Mouse (Mus musculus) heart, postnatal 14 days (tissue): ENCODE data around the gene Map3k1. TPM values are rescaled to one million over a fixed set of nuclear protein-coding genes. Genes with fewer than 3 reads are reported as not detected.

Experiments
- DNase-seq, 2 experiments: peaks; one replicate each; pipeline ENCODE4 v3.0.0; 2021 to 2022
- intact Hi-C: fragments of 180-260 bp; cut with DNase I; formaldehyde crosslinking; loops from one replicate; pipeline ENCODE4 v1.15.1; 2025
- total RNA-seq, 2 experiments: library from RNA; stranded (reverse); gene quantifications; 2 replicates each; pipeline ENCODE4 v1.2.3; 2021

The Map3k1 gene
- total RNA-seq, 2 experiments from 2014 or later: 27.8 to 30.0 TPM

DNA sequence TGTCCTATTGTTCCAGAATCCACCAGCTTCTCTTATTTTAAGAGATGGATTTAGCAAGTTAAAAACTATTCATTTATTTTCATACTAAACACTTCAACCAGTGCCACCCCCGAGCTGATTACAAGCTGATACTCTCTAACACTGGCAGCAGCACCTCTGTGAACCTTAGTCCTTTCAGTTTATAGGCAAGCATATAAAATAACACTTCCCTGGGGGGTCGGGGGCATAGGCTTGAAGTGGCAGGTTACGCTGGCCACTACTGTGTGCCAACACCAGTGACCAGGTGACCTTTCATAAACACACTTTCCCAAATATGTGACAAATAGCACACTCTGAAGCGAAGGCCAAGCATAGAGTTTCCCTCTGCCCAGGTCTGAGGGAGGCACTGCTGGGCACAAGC lies 6.7 kb upstream of the Map3k1 start:
- no peak for DNase-seq
- intact Hi-C loops: no loop called here

DNA sequence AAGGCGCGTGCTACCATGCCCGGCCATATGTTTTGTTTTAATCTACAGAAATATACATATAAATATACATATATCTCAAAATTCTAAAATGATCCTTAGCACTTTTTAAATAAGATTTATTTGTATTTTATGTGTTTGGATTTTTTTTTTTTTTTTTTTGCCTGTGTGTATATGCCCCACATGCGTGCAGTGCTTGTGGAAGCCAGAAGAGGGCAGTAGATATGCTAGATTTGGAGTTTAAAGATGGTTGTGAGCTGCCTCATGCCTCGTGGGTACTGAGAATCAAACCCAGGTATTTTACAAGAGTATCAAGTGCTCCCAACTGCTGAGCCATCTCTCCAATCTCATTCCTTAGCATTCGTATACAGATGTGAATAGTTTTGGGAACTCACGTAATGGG lies 6.2 kb upstream of the Map3k1 start:
- DNase-seq: no peak
- intact Hi-C loops: no loop called here

DNA sequence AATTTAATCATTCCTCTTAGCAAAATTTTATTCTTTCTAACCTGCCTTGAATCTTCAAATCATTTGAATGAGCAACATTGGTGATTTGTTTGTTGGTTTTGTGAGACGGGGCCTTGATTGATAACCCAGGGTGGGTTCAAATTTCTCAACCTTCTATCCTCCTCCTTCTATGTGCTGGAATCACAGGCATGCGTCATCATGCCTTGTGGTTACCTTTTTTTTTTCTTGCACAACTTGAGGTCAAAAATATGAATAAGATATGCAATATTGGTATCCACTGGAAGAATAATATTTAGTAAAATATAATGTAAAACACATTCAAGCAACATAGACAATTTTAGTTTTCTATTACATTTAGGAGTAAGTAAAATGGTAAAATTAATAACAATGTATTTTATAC lies 3.9 kb upstream of the Map3k1 start:
- DNase-seq: no peak
- intact Hi-C loops: no loop called here

DNA sequence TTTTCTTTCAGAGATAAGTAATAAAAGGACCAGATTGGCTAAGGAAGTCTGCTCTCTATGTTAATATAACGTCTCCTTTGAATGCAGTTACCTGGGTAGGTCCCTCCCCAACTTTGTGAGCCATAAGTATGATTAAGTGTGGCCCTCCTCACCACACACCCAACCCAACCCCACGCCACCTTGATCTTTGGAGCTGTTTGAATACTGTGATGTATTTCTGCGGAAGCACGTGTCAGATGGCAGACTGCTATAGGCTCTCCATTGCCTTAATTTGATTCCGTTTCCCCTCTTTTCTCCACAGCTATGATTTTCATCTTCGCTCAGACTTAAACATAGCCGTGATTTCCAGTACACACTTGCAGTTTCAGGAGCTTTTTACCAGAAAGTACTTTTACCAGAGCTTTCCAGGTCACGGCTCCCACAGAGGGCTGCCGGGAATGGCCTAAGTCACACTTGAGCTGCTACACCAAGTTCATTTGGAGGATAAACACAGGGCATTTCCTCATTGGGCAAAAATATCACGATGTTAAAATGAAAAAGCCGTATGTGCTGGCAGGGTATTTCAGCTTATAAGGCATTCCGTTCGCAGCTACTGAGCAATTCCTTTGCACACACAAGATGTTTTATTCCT lies 2.3 kb upstream of the Map3k1 start:
- intact Hi-C loops: no loop called here

DNA sequence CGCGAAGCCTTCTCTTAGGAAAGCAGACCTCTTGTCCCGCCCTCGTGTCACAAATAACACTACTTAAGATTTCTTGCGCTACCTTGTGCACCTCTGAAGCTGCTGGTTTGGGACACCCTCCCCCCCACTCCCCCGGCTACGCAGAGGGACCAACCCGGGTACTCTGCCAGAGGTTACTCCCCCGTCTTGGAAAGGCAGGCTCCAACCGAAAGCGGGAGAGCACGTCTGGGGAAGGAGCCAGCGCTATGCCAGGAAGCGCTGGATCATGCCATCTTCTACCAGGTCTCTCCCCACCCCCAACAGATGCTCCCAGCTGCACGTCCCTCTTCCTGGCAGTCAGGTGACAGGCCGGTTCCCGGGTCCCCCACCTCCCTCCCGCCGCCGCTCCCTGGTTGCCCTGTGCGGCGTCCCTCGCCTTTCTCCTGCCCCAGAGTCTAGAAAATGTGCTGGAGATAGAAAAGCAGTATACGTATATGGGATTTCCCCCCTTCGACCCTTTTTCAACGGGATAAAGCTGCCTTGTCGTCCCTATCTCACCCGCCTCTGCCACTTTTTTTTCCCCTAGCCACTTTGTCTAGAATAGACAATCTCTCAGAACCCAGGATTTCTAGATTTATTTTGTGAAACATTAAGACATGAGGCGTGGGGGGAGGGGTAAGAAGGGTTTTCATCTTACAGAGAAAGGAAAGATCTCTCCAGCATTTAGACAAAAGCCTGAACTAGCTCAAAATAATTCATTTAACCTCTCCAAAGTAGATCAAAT lies 854 bp upstream of the Map3k1 start:
- DNase-seq: peak; percentile 65
- intact Hi-C loops: loop anchor here (2.0 to 5.0 kb wide), 3 partner anchors 145 to 388 kb away; no protein-coding TSS in a partner anchor

More for the DNA sequence above, 2.3 kb upstream of the Map3k1 start:
- DNase-seq: no peak

DNA sequence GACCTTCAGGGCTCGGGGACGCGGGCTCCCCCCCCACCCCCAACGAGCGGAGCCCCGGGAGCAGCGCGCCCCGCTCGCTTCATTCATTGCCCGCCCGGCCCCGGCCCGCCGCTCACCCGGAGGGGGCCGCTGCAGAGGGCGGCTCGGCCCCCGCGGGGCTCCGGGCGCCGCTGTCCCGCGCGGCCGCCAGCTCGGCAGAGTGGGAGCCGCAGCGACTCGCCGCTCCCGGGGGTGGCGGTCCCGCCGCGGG lies 481 bp downstream of the Map3k1 start:
- DNase-seq: no peak
- intact Hi-C loops: loop anchor here (2.0 to 5.0 kb wide), 3 partner anchors 146 to 389 kb away; no protein-coding TSS in a partner anchor

DNA sequence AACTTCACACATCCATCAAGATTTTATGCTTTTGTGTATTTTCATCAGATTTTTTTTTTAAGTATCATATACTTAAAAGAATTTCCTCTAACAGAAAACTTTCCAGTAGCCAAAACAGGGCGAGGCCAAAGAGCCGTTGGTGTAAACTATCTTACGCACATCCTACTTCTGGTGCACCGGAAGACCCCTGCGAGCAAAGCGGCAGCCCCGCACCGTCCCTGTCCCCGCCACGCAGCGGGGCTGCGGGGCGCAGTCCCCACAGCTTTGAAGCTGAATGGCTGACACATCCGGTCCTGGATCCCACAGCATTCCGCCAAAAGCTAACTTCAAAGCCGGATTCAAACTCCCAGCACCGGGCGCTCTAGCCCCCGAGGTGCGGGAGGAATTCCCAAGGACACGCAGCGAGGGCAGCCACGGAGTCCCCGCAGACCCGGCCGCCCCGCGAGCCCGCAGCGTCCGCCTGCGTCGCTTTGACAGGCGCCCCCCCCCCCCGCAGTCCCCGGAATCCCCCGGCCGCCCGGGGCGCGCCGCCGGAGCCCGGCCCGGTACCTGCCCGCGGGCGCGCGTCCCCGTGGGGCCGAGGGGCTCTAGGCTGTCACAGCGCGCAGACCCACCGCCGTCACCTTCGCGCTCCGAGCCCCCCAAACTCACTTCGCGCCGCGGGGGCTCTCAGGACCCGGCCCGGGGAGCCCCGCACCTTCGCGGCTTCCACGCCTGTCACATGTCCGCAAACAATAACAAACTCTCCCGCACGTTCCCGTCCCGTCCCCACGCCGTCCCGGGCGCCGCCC lies 1.0 kb downstream of the Map3k1 start:
- intact Hi-C loops: loop anchor here (2.0 to 5.0 kb wide), 3 partner anchors 147 to 390 kb away; no protein-coding TSS in a partner anchor
- DNase-seq: peak; percentile 46 to 55

DNA sequence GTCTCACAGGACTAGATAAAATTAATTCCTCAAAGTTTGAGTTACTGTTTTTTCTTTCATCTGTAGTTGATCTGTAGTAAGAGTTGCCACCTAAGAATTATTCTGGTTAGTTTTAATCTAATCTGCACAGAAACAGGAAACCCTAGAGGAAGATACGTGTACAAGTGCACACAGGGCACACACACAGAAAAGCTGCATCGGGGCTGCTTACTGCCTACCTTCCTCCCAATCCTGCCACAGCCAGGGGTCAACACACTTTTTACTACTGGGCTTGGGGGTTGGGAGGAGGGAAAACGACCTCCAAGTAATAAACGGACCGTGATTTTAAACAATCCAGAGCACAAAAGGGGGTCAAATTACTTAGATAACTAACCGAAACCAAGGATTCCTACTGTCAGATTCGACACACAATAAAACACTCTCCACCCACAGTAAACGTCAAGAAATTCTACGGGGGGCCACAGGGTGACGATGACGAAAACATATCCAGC lies 1.6 kb downstream of the Map3k1 start:
- intact Hi-C loops: loop anchor here (5.0 kb wide), 1 partner anchor 390 kb away; no protein-coding TSS in a partner anchor
- DNase-seq: no peak

DNA sequence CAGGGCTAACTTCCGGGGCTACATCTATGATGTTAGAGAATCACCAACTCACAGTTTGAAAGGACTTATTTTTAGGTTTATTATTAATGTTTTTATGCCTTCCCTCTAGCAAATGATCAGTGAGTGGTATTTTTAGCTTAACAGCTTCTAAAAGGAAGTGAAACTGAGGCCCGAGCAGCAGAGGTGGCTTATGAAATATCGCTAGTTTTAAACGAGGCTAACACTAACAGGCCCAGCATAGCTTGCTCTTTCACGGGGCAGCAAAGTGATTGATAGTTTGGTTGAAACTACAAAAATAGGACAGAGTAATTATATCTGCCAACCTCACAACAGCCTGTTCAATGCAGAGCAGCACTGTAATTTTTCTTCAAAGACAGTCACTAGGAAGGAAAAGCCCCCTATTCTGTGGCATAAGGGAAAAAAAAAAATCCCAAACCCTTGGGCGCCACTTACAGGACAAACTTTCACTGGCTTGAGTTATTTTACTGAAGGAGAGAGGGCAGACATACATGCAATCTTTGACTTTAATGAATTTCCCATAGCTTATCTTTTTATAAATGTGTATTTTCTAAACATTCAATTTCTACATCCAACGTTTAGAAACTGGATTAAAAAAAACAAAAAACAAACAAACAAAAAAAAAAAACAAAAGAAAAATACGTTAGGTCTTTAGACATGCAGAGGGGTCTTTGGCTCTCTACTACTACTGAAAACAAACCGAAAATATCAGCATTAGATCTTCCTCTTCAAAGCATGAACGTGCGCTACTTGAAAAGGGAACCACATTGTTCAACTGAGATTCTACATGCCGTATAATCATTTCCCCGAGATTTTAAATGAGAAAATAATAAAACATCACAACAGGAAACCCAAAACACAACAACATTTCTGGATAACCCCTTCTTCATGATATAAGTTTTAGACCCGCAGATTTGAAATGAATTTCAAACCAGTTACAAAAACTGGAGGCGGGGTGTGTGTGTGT lies 2.8 kb downstream of the Map3k1 start:
- intact Hi-C loops: loop anchor here (5.0 kb wide), 1 partner anchor 391 kb away; no protein-coding TSS in a partner anchor
- DNase-seq: no peak

DNA sequence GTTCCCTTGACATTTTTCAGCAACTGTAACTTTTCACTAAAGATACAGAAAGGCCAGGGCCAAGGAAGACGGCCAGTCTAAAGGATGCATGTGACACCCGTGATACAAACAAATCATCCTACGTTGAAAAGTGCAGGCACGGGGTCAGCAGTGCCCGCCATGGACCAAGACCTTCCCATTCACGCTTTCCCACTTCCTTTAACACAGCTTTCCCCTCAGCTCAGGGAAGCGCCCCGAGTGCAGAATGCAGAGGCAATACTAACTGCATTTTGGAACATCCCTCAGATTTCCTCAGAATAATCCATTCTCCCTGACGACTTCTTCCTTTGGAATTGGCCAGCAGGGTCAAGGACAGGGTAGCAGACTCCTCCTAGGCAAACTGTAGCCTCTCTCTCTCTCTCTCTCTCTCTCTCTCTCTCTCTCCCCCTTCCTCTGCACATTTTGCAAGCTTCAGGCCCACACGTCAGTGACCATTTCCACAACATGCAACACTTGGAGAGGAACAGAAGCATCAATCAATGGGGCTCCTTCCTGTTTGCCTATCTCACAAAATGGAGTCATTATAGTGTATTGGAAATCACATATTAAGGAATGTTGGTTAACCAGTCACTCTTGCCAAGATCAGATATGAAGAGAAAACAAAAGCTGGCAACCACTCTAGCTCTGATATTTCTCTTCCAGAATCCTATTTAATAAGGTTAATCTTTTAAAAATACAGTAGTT lies 3.7 kb downstream of the Map3k1 start:
- intact Hi-C loops: loop anchor here (5.0 kb wide), 1 partner anchor 392 kb away; no protein-coding TSS in a partner anchor
- DNase-seq: no peak

DNA sequence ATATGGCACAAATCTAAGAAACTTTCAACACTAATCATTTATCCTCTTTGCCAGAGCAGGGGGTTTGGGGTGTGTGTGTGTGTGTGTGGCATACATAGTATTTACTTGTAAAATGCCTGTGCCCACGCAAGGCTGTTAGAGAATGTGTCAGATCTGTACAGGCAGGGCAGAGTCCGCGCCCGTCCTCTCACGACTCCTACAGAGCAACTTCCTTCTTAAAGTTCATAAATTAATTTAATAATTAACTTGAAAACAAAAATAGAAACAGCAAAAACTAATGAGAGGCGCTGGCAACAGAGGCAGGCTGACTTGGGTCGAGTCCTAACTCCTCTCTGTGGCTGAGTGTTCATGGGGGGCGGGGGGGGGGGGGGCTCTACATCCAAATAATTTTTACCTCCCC lies 4.6 kb downstream of the Map3k1 start:
- intact Hi-C loops: no loop called here
- DNase-seq: no peak

DNA sequence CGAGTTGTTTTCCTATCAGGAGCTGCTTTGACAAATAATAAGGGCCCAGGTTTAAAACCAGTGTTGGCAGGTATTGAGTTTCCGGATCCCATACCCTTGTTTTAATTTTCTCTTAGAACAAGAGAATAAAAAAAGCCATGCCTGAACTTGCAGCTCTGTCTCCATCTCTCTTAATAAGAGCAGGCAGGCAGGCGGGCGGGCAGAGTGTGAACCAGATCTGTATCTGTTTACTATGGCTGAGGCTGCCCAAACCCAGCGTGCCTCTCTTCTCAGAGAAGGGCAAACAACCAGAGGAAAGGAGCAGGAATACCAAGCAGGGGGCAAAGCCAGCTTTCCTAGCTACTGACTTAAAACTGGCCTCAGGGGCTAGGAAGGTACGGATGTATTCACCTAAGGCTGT lies 5.3 kb downstream of the Map3k1 start:
- no peak for DNase-seq
- intact Hi-C loops: loop anchor here (2.0 kb wide), 1 partner anchor 15 kb away; no protein-coding TSS in a partner anchor

DNA sequence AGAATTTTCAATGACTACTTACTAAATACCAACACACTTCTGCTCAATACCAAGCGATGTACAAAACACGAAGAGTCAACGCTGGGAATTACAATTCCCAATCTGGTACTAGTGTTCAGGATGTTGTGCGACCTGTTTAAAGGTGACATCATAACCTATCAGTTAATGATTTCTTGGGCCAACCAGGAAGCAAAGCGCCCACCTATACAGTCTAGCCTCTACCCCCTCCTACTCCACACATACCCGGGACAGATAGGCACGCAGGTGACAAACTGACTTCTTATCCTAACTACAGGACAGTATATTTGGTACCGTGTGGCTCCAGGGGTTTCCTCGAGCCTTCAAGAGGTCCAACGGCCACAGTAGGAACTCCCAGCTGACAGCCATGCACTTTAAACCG lies 5.9 kb downstream of the Map3k1 start:
- intact Hi-C loops: loop anchor here (2.0 kb wide), 1 partner anchor 14 kb away; no protein-coding TSS in a partner anchor
- DNase-seq: no peak

DNA sequence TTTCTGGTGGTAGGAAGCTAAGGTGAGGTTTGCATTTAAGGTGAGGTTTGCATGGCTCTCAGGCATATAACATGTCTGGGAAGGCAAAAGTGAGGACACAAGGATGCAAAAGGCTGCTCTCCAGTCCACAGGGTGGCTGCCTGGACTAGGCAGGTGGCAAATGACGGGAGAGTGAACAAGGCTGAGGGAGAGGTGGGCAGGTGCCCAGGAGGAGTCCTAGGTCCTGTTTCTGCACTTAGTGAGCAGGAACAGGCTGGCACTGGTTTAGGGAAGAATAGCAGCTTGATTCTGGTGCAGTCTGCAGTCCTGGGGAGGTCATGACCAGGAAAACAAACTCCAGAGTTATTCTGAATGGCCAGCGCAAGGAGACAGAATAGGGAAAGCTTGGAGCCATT lies 6.5 kb downstream of the Map3k1 start:
- intact Hi-C loops: loop anchor here (2.0 kb wide), 1 partner anchor 13 kb away; no protein-coding TSS in a partner anchor
- DNase-seq: no peak

DNA sequence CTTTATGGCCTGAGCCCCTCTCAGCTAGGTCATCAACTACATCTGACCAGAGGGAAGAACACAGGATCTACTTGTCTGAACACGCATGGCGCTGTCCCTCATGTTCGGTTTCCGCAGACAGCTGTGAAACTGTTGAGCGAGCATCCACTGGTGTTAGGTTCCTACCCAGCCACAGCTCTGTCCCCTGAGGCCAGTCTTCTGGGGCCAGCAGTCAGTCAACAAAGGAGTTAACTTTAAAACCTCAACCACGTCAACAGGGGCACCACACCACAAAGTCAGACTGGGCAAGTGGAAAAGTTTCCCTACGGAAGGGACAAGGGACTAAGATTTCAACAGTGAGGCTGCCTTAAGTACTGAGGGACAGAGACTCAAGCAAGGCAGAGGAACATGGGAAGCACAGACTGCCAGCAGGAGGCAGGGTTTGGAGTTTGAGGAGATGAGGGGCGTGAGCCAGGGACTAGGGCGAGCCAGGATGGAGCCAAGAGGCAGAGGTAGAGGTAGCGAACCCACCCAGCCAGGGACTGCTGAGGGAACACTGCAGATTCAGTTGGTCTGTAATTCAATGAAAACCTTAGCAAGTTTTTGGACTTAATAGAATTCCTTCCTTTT lies 7.0 kb downstream of the Map3k1 start:
- DNase-seq: no peak
- intact Hi-C loops: loop anchor here (2.0 kb wide), 1 partner anchor 13 kb away; no protein-coding TSS in a partner anchor

DNA sequence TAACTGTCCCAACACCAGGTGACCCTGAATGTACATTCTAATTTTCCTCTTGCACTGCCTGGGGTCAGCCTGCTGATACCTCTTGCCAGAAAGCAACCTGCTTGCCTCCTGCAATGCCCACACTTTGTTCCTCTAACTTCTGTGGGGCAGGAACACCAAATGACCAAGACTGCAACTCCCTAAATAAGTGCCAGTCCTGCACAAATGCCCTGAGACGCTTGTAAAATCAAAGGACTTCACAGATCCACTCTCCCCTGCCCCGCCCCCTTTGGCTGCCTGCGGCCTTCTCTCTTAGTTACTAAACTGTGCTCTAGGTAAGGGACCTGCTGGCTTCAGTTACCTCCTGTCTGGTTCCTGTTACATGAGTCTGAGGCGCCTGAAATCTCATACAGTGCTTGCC lies 7.9 kb downstream of the Map3k1 start:
- no peak for DNase-seq
- intact Hi-C loops: no loop called here

DNA sequence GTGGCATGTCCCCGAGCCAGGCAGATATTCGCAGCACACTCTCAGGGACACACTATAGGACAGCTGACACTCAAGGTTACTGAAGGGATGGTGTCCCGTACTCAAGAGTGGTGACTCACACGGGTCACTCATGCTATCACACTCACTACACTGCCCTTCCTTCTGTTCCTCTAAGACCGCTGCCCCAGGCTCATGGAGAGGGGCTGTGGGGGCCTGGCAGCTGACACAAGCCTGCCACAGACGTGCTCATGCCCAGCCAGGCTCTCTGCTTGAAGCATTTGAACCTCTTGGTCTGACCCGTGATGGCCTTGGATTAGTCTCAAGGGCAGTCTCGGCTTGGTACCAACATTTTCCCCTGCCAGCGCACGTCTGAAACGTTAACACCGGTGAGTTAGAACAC lies 10.7 kb downstream of the Map3k1 start:
- intact Hi-C loops: loop anchor here (5.0 kb wide), 1 partner anchor 289 kb away; no protein-coding TSS in a partner anchor
- peak in 1 of 2 experiments; percentile 54 for DNase-seq

DNA sequence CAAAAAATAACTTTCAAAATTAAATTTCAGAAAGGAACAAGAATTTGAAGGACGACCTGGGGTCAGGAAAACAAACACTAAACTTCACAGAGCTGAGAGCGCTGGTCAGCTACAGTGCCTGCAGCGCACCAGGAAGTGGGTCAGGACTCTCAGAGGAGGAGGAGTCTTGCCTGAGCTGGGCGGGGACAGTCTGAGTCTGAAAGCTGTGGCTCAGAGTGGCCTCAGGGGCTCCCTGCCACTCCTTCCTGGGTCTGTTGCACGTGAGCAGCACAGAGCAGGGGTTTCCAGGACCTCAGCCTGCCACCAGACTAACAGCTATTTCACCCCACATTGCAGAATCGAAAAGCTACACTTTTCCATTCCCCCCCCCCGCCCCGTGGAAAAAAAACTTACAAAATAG lies 11.8 kb downstream of the Map3k1 start:
- DNase-seq: peak; percentile 74 to 80
- intact Hi-C loops: loop anchor here (5.0 kb wide), 1 partner anchor 290 kb away; no protein-coding TSS in a partner anchor
